Mouse (Mus musculus): ENCODE measurements at regions not wholly inside any gene's neighbourhood (a gene's known extent, or its start where the extent isn't known, plus 50 kb on each side); places are given as distances from the start of the nearest gene placed in this dataset.

DNA sequence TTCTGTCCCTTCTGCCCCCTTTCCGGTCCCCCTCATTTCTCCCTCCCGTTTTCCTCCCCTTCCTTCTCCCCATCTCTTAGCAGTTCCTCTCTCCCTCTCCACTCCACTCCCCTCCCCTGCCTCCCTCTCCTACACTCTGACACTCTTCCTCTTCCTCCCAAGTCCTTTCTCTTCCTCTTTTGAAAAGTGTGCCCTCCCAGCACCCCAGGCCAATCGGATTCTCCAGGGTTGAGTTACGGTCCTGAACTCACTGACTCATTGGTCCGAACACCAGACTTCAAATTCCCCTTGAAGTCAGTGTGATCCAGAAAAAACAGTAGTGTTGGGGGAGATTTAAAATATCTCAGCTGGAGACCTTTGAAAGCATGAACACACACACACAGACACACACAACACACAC lies 109.1 kb downstream of the 2410131K14Rik start:
- no peak for DNase-seq

DNA sequence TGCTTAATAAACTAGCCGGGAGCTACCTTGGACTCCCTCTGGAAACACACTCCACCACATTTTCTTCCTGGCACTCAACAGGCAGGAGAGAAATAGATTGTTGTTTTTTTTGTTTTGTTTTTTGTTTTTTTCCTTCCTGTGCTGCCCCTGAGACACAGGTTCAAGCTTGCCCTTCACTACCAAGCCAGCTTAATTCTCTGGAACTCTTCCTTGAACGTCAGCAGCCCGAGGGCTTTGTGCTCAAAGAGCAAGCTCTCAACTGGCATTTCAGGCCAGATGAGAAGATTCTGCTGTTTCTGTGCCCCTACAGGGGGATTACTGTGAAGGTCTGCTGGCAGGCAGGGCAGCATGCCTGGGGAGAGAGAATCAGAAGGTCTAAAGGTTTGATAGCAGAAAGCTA lies 109.8 kb downstream of the 2410131K14Rik start:
- no peak for DNase-seq

DNA sequence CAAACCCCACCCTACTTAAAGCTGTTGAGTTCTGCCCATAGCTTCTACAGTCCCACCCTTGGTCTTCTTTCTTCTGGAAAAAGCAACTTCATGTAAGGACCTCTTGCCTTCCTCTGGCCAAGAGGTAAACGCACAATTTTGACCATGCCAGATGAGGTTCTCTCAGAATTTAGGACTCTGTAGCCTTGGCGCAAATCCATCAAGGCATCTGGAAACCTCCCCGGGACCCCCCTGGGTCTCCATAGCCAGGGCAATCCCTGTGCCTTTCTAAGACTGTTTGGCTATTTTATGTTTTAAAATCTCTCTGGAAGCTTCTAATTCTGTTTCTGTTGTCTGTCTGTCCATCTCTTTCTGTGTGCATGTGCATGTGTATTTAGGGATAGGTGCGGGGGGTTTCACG lies 110.3 kb downstream of the 2410131K14Rik start:
- no peak for DNase-seq

DNA sequence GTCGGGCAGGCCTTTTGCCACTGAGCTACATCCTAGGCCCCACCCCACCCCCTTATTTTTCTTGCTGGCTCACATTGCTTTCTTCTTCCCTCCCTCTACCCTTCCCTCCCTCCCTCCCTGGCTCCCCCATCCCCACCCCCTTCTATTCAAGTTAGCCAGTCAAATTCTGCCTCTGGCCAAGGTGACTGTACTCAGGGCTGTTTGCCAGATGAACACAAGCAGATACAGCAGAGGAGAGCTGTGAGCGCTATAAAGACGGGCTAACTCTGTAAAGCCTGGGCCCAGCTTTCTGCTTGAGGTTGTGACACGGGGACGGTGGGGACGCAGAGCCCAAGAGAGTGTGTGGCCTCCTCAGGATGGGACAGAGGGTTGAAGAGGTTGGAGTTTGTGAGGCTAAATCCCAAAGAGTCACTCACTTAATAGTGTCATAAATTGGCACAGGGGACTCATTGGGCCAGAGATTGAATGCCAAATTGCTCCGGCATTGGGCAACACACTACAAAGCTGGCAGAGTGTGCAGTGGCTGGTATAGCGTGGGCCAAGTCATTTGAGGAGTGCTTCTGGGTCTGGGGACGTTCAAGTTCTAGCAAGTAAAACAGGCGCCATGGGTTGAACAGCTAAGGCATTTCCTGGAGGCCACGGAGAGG lies 110.8 kb downstream of the 2410131K14Rik start:
- no peak for DNase-seq

DNA sequence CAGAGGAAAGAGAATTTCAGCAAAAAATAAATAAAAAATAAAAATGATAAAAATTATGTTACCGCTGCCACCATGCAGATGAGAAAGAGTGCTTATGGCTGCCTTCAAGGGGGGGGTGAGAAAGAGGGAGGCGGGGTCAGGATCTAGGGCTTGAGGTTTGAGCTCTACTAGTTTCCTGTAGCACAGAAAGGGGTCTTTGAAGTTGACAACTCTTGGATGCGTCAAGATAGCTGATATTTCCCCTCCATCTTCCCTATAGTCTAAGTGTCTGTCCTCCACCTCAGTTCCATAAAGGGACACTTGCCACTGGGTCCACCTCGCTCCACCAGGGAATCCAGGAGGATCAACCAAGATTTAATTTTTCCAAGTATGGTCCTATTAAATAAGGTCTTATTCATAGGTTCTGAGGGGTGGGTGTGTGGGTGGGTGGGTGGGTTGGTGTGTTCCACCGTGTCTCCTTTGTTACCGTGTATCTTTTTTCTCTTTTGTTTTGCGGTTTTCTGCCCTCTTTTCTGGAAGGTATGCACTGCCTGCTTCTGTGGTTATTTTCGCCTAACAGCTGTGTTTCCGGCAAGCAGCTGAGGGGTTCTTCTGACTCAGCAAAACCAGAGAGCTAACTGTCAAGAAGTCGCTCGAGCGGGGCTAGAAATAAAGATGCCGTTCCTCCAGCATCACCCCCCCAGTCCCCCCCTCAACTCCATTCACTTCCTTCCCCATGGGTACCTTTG lies 114.8 kb downstream of the 2410131K14Rik start:
- DNase-seq: no peak

DNA sequence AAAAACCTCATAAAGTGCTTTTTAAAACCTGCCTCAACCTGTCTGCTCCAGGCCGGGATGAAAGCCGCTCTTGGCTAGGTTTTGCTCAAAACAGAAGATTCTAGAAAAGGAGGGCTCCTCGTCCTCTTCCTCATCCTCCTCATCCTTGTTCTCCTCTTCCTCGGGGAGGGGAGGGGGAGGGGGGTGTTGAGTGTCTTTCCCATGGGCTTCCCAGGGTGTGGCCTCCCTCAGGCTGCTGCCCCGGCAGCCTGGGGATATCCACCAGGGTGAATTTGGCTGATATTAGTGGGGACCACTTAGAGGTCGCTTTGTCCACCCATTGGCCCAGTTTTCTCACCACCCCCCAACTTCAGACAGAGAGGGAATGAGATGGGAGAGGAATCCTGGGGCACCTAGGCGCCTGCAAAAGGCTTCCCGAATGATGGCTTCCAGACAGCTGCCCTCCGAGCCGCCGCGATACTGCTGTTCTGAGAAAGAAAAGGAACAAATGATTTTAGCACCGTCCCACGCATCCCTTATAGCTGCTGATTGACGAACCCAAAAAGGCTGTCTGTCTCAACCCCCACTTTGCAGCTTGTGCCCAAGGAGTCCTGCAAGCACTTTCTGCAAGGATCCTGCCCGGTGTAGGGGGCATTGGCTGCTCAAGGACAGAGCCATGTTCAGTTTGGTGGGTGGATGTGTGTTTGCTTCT lies 115.5 kb downstream of the 2410131K14Rik start:
- DNase-seq: no peak

DNA sequence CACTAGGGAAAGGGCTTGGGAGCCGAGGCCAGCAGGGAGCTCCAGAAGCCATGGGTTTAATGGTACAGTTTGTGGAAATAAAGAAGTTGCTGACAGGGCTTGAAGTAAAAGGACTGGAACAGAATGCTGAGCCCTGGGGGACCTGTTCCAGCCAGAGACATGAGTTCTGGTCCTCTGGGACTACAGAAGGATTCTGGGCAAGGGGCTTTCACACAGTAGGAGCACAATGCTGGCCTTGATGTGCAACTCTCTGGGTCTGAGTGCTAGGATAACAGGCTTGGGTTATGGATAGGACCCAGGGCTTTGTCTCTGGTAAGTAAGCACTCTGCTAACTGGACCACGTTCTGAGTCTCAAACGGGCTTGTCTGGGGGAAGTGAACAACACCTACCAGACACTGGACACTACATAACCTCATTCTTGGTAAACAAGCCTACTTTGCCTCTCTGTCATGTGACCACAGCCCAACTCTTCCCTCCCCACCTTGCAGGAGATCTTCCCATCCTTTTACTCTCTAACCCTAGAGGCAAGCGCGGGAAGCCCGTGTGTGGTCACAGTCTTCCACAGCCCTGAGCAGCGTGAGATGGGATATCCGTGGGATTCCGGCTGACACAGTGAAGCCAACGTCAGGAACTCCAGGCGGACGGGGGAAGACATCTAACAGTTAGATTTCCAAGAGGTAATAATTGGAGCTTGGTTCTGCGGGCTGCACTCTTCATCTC lies 116.3 kb downstream of the 2410131K14Rik start:
- no peak for DNase-seq

DNA sequence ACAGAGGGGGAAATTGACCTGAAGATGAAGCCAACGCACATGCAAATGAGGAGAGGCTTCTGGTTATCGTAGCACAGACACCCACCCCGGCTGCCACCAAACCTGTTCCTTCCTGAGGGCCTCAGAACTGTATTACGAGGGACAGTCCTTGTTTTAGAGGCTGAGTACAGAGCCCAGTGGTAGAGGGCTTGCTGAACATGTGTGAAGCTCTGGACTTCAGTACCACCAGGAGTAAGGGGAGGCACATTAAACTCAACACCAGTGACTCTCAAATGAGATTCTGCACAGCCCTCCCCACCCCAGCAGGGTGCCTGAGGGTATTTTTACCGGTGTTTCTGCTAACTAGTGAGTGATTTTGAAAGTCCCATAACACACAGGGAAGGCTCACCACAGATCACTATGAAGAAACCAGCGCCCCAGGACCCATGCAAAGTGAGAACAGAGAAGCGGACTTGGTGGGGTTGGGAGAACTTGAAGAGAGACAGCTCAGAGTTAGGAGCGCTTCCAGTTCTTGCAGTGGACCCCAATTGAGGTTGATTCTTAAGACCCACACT lies 116.9 kb downstream of the 2410131K14Rik start:
- no peak for DNase-seq

DNA sequence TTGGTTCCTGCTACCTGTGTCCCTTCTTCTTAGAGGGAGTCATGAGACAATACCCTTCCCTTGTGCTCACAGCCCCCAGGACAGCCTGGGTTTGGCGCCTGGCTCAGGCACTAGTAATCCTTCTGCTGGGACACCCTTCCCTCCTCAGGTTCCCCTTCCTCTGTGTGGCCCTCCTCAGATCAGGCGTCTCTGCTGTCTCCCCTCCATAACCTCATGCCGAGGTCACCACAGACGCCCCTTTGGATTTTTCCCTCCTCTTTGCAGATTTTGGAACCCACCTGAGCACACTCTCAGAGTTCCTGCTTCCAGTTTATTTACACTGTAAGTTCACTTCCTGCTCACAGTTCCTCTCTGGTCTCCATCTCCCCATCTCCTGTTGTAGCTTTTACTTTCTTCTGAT lies 117.7 kb downstream of the 2410131K14Rik start:
- no peak for DNase-seq

DNA sequence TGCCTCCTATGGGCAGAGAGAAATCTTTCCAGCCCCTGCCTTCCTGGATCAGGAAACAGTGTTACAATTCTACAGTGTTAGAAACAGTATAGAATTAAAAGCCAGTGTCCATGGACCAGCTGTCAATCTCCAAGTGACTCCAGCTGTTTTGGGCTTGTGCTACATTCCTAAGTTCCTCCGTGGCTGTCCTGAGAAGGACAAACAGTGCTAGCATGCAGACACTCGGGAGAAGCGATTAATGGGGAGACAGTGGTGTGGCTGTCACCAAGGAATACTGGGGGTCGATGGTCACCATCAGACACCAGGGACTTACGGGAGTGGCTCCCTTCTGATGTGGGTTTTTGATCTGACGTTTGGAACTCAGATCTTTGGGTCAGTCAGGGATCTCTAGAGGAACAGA lies 118.1 kb downstream of the 2410131K14Rik start:
- no peak for DNase-seq

DNA sequence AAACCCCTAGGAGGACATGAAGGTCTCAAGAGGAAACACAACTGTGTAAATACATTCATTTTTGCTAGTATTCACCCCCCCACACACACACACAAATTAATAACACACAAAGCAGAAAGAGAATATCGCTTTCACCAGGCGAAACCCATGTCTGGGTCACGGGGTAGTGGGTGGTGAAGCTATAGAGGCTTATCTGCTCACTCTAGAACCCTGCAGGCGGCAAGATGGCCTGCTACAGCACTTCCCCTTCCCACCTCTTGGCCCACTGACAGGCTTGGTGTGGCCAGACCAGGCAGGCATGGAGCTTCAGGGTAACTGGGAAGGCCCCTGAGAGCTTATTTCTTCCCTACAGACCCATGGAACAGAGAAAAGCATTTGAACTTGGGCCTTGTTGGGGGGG lies 119.6 kb downstream of the 2410131K14Rik start:
- DNase-seq: no peak

DNA sequence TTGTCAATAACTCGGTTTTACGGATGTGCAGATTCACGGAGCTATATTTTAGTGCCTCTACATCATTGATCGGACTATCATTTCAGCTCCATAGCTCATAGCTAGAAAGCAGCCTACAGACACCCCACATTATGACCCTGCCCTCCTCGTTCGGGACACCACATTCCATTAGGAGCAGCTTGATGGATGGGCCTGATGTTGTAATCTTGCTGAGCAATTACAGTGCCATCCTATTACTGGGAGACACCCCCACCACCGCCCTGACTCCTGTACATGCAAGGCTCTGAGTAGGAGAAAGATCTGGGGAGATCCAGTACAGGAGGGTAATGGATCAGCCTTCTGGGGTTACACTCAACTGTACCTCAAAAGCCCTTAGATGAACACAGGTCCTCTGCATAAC lies 120.2 kb downstream of the 2410131K14Rik start:
- DNase-seq: no peak

DNA sequence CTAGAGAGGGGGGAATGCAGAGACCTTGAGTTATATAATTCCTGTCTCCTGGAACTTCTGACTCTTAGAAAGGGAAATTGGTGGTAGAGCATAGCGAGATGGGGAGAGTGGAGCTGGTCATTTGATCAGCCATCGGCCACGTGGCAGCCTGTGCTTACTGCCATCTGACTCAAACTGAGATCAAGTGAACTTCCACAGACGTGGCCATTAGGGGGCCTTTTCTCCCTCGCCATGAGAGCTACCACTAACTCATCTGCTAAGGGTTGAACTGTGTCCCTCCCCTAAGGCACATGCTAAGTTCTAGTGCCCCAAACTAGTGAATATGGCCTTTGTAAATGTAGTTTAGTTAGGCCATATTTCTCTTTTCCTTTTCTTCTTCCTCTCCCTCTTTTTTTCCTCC lies 120.6 kb downstream of the 2410131K14Rik start:
- no peak for DNase-seq

DNA sequence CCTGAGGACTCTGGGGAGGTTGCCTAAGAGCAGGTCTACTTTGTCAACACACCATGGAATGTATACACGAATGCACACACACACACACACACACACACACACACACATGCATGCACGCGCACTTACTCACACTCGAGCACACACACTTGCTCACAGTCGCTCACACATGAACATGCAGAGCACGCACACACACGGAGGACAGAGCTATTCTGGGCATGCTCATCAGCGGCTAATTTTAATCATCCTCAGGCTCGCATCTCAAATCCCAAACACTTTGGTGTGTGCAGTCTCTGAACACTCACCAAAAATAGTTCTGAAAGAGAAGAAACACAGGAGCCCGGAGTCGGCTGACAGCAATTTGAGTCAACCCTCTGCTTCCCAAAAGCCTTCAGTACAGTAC lies 122.0 kb downstream of the 2410131K14Rik start:
- peak; percentile 23 for DNase-seq

DNA sequence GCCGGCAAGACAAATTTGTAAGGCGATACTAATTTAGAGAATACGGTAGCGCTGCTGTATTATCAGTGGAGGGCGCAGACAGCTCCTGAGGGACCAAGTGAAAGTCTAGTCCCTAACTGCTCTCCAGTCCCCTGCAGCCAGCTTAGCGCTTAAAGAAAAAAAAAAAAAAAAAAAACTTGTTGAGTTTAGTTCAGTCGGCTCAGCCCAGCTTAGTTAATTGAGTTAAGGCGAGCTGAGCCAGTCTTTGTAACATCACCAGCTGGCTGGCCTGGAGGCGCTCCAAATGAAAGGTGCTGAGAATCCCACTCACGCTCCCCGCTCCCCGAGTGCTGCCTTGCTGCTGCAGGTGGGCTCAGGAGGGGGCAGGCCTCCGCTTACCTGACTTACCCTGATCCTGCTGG lies 128.6 kb downstream of the 2410131K14Rik start:
- peak; percentile 38 for DNase-seq

DNA sequence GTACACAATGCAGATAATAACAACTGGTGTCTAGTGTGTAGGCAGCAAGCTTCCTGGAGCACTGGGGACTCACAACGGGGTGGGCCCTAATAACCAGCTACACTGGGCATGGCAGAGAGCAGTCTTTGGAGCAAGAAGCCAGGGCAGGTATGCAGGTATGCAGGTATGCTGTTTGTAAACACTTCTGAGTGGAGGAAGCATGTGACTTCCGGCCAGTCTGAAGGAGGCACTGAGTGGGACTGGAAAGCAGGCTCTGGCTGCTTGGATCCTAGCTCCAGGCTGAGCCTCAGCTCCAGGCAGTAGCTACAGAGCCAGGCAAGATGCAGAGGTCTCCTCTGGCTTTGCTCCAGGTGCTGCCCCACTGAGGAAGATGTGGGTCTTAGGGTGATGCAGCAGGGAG lies 129.9 kb downstream of the 2410131K14Rik start:
- DNase-seq: no peak

DNA sequence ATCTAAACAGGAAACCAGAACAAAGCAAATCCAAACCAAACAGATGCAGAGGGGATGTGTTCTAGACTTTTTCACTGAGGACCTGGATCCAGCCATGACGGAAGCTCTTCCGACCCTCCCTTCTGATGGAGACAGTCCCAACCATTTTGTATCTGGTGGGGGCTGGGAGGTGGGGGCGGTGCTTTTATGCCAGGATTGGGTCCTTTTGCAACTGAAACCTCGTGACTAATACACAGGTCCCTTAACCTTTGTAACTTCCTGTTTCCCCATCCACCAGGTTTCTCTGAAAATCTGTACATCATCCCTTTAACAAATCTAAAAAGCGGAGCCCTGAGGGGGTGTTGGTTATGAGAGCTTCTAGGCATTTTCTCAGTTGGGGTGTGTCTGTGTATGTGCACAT lies 130.9 kb downstream of the 2410131K14Rik start:
- no peak for DNase-seq

DNA sequence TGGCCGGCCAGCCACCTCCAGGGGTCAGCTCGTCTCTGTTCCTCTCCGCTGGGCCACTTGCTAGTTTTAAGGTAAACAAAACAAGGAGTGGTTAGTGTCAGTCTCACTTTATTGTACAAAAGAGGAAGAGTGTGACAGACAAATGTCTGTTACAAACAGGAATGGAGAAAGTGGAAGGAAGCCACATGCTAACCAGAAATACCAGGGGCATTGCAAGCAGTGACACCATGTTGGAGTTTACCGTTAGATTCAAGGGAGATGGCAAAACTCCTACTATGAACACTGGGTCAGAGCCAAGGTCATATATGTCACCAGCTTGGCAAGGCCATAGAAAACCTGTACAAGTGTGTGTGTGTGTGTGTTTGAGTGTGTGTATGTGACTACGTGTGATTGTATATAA lies 131.5 kb downstream of the 2410131K14Rik start:
- DNase-seq: no peak

DNA sequence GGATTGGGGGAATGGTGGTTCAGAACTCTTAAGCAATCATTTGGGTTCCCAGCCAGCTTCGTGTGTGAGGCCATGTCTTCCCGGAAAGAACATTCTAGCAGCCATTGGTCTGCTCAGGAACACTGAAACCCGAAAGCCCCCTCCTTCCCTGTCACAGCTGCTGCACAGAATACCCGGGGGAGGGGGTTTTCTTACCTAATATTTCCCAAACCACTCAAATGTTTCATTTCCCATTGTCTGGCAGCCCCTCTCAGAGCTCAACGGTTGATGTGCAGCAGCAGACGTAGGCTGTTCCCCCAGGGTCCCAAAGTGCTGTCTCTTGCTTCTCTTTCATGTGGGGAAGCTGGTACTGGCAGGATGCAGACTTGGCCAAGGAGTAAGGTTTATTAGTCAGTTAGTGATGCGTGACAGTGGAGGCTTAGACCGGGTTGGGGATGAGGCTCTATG lies 132.4 kb downstream of the 2410131K14Rik start:
- DNase-seq: no peak

DNA sequence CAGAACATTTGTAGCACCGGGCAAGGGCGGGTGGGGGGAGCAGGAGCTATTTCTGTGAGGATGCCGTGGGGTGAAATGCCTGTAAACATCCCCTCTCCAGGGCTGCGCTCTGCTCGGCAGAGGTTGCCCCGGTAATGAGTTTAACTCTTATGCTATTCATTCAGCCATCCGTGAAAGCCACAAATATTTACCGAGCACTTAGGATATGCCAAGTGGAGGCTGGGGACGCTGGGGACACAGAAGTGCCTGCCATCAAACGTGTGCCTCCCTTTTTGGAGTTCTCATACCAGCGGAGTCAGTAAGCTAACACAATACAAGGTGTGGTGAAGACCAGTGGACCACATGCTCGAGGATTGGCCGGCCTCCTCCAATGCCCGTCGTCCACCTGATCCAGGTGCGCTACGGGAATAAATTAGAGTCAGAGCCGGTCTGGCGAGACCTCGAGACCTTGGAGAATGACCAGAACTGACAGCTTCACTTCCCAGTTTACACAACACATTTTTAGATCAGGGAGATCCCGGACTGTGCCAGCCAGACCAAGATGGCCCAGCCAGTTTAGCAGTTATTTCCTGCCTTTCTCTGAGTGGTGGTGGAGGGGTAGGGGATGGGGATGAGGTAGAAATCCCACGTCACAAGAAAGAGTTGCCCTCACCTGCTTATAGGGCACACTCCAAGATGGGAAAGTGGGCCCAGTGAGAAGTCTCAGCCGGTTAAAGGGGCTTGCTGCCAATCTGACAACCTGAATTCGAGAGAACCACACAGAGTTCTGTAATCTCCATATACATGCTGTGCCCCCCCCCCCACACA lies 134.4 kb downstream of the 2410131K14Rik start:
- DNase-seq: no peak

DNA sequence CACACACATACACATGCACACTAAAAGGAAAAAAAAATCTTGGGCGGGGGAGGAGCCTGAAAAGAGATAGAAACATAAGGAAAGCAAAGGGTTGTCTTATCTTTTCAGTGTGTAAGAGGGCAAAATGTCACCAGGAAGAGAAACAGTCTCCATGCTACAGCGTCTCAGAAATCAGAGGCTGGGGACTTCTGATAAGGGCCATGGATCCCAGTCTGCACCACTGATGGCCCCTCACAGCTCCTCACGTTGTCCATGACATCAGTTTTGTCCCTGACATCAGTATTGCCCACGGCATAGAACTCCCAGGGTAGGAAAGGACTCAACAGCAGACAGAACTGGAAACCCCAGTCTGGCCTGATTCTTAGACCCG lies 135.0 kb downstream of the 2410131K14Rik start:
- no peak for DNase-seq
